In genomic region chr17:6662840-6663239, GRCm38 (mm10) we compare ENCODE assay signal across 5 mouse cellular contexts. TPM values are rescaled to one million over a fixed set of nuclear protein-coding genes. Genes with fewer than 3 reads are reported as not detected.
"Had no signal": no experiment of that assay in that cellular context is flagged by ENCODE, and none has a peak within 500 bp of the region (broad histone marks: within the 10 kb centered on the region; RNA-seq: fewer than 3 reads in every experiment).

No protein-coding gene starts in this region.

RNA-seq across cellular contexts. Expression of gene Sytl3, which starts 3.9 kb away (rescaled TPM):
- total RNA-seq: layer of hippocampus, adult 18-20 months had no signal
- polyA plus RNA-seq: limb, embryonic 12.5 days; liver, embryonic 11.5 days; myocyte; neural tube, embryonic 11.5 days had no signal
